Mouse (Mus musculus) bone marrow, adult 2 months (tissue): Measurements from ENCODE around the gene Srsf2.

Experiments used
- CTCF ChIP-seq: fragments of 200-500 bp; IDR thresholded peaks from 2 replicates; pipeline ENCODE4 v1.5.1; 2011; ENCODE audit warnings: low read length, control low read depth; ENCODE audit not compliant: control insufficient read depth, insufficient read depth
- POLR2A ChIP-seq: fragments of 200-500 bp; IDR thresholded peaks from 2 replicates; pipeline ENCODE4 v1.6.1; 2011; ENCODE audit warnings: low read depth, mild to moderate bottlenecking, control low read depth, low read length, borderline replicate concordance; ENCODE audit not compliant: control insufficient read depth

- TF ChIP-seq POLR2A (no peak), CTCF (no peak)
These were observed 45.8 kb downstream of the Srsf2 start for GRCm38 (mm10) chr11:116807116-116807515.
